Mouse (Mus musculus) frontal cortex, postnatal 14 days (tissue): ENCODE measurements around the gene Mei4.
A peak's percentile ranks its signal among the peaks of the same experiment; 100 is the strongest.

ENCODE experiments used
- DNase-seq, 2 experiments: peaks; one replicate each; pipeline ENCODE4 v3.0.0; 2022; ENCODE audit warnings: low spot score in 2 of 2

Gene Mei4

GRCm38 (mm10) chr9:81863181-81863887 lies at the start of gene Mei4:
Gene Mei4, plus strand, starts transcription at chr9:81863670.
- peak; percentile 75 for DNase-seq

- no peak for DNase-seq
Observed at GRCm38 (mm10) chr9:81819715-81820373, 43.6 kb upstream of the Mei4 start.

- no peak for DNase-seq
Observed at GRCm38 (mm10) chr9:81827560-81827959, 35.9 kb upstream of the Mei4 start.

- no peak for DNase-seq
Observed at GRCm38 (mm10) chr9:81834056-81834455, 29.4 kb upstream of the Mei4 start.

GRCm38 (mm10) chr9:81858861-81859260 lies 4.6 kb upstream of the Mei4 start:
- DNase-seq: no peak

GRCm38 (mm10) chr9:81863888-81864234 lies 391 bp downstream of the Mei4 start:
- no peak for DNase-seq

GRCm38 (mm10) chr9:81866032-81866431 lies 2.6 kb downstream of the Mei4 start:
- no peak for DNase-seq

- DNase-seq: no peak
Observed at GRCm38 (mm10) chr9:81921456-81921855, 58.0 kb downstream of the Mei4 start.

GRCm38 (mm10) chr9:81924744-81925143 lies 61.3 kb downstream of the Mei4 start:
- DNase-seq: no peak

GRCm38 (mm10) chr9:81940533-81940932 lies 77.1 kb downstream of the Mei4 start:
- no peak for DNase-seq

- DNase-seq: no peak
Observed at GRCm38 (mm10) chr9:81945624-81946023, 82.2 kb downstream of the Mei4 start.

- DNase-seq: no peak
Observed at GRCm38 (mm10) chr9:81956858-81957257, 93.4 kb downstream of the Mei4 start.

GRCm38 (mm10) chr9:81957842-81958241 lies 94.4 kb downstream of the Mei4 start:
- no peak for DNase-seq

GRCm38 (mm10) chr9:81966765-81967164 lies 103.3 kb downstream of the Mei4 start:
- DNase-seq: no peak

GRCm38 (mm10) chr9:81968935-81969334 lies 105.5 kb downstream of the Mei4 start:
- no peak for DNase-seq

- no peak for DNase-seq
Observed at GRCm38 (mm10) chr9:81982461-81982860, 119.0 kb downstream of the Mei4 start.

- no peak for DNase-seq
Observed at GRCm38 (mm10) chr9:82012991-82013390, 149.5 kb downstream of the Mei4 start.

- DNase-seq: no peak
Observed at GRCm38 (mm10) chr9:82042515-82043056, 179.1 kb downstream of the Mei4 start.

- no peak for DNase-seq
Observed at GRCm38 (mm10) chr9:82044517-82044916, 181.0 kb downstream of the Mei4 start.

- DNase-seq: no peak
Observed at GRCm38 (mm10) chr9:82073832-82074231, 210.4 kb downstream of the Mei4 start.

GRCm38 (mm10) chr9:82075270-82075669 lies 211.8 kb downstream of the Mei4 start:
- DNase-seq: no peak

- DNase-seq: no peak
Observed at GRCm38 (mm10) chr9:82096409-82096808, 232.9 kb downstream of the Mei4 start.

- DNase-seq: peak in 1 of 2 experiments; percentile 7
Observed at GRCm38 (mm10) chr9:82114865-82115264, 251.4 kb downstream of the Mei4 start.
